Mouse (Mus musculus): ENCODE measurements around the gene Hipk2.
A peak's percentile ranks its signal among the peaks of the same experiment; 100 is the strongest.
"Not testable (repeated sequence)": the region's sequence is repeated elsewhere in the genome, so short reads cannot be mapped to it uniquely, and the experiment has no call there.

The Hipk2 gene

DNA sequence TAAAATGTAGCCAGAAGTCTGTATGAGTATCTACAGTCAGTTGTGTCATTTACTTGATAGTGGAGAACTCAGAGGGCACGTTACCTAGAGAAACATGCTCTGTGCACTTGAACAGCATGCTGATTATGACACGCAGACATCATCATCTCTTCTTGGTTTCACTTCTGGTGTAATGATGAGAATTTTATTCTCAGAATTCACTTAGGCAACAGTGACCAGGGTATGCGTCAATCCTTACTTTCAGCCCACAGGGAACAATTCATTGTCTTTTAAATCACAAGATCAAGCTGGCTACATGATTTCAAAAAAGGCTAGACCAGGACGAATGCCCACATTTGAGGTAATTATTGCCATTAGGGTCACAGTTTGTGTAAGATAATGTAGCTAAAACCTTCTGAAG lies 185.3 kb downstream of the Hipk2 start:
- no peak for DNase-seq

DNA sequence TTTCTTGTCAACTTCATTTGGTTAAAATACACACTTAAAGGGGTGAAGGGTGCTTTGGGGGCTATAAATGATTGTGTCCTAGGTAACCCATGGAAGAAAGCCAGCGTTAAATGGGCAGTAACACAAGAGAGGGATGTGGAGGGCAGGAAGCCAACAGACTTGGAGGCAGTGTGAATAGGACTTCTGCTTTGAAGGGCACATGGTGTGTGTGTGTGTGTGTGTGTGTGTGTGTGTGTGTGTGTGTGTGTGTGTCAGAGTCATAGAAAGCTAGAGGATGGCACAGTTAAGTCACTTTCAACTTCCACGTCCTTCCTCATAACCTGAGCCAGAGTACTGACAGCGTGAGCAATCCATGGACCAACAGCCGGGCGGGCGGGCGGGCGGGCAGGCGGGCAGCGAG lies 187.1 kb downstream of the Hipk2 start:
- no peak for DNase-seq

DNA sequence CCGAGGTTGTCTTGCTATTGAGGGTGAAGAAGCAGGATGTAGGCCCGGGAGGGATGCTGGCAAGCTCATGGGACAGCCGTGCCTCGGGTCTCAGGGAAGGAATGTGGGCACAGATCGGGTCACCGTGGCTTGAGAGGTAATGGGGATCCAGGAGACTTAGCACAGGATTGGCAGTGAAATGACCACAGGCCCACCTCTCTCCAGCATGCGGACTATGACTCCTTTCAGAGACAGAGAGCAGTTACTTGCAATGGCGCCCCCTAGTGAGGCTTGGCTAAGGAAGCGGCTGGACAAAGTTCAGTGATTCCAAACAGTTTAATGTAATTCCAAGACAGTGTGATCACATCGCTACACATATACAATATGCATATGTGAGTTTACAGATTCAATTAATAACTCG lies 188.7 kb downstream of the Hipk2 start:
- DNase-seq = peak; percentile 32

DNA sequence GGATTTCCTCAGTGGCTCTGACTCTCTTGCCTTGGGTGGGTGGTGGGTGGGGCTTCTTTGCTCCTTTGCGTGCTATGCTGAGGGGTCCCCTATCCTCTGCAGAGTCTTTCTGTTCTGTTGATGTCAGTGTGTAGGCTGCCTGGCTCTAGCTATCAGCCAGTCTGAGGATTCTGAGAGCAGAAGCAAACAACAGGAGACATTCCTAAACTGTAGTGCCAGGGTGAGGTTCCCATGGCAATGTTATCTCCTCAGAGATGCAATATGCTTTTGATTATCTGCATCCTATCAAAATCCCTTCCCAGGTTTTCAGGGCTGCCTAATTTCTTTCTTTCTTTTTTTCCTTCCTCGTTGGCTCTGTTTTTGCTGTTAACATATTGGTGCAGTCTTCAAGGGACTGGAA lies 193.4 kb downstream of the Hipk2 start:
- DNase-seq = no peak

DNA sequence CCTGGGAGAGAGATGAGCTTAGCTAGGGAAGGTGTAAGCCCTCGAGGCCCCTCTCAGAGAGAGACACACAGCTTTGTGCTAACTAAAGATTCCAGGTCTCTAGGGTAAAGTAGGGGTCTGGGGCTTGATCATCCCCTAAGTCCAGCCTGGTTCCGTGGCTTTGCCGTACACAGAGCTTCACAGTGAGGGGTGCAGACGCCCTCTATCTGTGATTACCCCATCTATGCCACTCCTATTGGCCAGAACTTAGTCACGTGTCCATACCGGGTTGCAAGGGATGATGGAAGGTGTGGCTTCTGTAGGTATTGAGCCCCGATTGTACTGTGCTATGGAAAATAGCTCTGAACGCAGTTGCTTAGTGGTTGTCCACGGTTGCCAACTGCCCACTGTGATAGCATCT lies 198.3 kb downstream of the Hipk2 start:
- no peak for DNase-seq

DNA sequence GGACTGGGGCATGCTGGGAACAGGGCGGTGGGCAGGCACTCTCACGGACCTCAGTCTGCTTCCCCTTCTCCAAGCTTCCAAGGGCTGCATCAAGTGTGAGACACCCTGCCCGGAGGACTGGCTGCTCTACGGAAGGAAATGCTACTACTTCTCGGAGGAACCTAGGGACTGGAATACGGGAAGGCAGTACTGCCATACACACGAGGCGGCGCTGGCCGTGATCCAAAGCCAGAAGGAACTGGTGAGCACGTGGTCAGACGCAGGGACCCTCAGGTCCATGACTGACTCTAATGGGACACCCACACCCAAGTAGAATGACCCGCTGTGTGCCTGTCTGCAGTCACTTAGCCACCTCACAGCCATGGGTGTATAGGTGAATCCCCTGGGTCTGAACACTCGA lies 199.2 kb downstream of the Hipk2 start:
- DNase-seq = no peak

DNA sequence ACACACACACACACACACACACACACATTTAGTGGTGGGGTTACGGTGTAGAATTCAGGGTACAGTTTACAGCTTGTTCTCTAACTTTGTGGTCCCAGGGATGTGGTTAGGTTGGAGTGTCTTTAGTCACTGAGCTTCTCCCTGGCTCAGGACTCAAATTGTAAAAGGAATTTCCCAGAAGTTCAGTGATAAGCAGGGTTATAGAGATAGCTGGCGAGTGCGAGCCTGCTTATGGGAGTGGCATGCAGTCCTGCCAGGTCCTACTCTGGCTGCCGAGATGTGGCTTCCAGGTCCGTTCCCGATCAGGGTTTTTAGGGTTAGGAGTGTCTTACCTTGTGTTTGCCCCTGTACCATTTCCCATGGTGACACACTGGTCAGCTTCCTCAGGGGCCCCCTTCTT lies 199.7 kb downstream of the Hipk2 start:
- DNase-seq = no peak

DNA sequence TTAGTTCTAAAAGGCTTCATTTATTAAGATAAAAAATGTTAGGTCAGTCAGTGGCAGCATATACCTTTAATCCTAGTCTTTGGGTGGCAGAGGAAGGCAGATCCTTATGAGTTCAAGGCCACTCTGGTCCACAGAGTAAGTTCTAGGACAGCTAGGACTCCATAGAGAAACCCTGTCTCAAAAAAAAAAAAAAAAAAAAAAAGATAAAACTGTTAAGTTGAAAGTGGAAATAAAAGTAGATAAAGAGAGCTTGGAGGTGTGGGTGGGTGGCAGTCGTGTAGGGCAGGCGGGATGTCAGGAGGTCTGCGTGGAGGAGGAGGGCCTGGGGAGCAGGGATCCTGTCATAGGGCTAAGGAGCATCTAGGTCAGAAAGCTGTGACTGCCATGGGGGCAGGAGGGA lies 204.0 kb downstream of the Hipk2 start:
- no peak for DNase-seq

DNA sequence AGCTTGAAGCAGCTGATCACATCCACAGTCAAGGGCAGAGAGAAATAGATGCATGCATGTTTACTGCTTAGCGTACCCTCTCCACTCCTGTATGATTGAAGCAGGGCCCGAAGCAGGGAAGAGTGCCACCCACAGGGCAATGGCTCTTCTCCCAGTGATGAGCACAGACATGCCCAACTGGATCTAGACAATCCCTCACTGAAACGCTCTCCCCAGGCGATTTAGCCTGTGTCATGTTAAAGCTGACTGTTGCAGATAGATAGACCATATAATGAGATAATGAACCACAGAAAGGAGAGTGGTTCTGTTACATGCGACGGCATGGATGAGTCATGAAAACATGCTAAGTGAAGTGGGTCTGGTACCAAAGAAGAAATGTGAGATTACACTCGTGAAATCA lies 204.7 kb downstream of the Hipk2 start:
- DNase-seq = no peak

DNA sequence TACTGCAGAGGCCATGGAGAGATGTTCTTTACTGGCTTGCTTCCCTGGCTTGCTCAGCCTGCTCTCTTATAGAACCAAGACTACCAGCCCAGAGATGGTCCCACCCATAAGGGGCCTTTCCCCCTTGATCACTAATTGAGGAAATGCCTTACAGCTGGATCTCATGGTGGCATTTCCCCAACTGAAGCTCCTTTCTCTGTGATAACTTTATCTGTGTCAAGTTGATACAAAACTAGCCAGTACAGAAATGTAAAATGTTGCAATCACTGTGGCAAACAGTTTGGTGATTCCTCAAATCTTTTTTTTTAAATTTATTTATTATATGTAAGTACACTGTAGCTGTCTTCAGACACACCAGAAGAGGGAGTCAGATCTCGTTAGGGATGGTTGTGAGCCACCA lies 205.5 kb downstream of the Hipk2 start:
- not testable (repeated sequence) for DNase-seq

DNA sequence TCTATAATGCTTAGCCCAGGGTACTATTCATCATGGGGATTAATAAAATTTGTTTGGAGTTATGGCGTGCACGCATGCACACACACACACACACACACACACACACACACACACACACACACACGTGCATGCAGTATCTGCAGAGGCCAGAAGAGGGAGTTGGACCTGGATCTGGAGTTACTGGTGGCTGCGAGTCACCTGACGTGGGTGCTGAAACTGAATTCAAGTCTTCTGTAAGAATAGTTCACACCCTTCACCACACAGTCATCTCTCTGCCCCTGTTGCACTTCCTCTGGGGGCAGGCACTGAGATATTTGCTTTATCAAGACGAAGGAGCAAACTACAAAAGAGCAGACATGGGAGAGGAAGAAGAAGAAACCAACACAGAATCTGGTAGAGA lies 206.4 kb downstream of the Hipk2 start:
- no peak for DNase-seq

DNA sequence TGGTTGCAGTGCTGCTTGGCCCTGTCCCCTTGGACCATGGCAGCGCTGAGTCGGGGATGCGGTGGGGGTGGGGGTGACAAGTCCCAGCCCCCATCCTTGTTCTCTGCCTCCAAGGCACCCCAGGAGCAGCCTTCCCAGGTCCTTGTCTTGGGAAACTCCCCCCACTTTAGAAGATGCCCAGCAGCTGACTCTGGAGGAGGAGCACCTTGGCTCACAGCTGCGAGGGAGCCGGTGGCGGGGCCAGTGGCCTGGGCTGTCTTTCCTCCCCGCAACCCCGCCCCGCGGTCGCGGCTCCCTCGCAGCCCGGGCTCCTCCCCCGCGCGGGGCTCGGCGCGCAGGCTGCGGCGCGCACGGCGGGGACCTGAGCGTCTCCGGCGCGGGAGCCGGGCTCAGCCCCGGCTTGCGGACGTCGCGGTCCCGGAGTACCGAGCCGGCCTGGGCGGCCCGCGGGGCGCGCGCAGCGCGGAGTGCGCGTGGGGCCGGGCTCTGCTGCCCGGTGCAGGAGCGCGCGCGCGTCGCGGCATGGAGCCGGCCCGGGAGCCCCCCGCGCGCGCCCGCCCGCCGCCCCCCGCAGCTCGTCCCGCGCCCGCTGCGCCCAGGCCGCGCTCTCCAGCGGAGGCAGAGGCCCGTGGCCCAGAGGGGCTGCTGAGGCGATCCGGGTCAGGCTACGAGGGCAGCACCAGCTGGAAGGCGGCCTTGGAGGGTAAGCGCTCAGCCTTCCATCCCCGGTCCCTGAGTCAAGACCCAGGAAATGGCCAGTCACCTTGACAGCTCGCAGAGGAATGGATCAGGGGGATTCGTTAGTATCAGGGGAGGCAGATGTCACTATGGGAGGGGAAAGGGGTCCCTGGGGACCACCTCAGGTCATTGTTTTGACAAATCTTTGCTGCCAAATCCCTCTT lies 213.0 kb downstream of the Hipk2 start, which contains the start of gene Clec2l:
Gene Clec2l (plus strand): TSS at position 356 of the 902 bp plus-strand sequence.
- DNase-seq = no peak

DNA sequence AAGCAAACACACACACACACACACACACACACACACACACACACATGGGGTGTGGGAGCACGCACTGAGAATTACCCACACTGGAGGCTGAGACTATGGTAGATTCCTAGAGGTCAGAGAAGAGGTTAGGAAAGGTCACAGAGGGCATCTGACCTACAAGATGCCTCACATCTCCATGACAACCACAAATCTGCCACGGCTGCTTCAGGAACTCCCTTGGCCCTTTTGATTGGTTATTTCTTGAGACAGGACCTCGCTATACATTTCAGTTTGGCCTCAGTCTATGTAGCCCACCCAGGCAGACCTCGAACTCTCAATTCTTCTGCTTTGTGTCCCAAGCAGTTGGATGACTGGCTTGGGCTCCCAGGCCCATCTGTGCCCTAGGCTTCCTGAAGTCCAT lies 214.3 kb downstream of the Hipk2 start:
- no peak for DNase-seq

DNA sequence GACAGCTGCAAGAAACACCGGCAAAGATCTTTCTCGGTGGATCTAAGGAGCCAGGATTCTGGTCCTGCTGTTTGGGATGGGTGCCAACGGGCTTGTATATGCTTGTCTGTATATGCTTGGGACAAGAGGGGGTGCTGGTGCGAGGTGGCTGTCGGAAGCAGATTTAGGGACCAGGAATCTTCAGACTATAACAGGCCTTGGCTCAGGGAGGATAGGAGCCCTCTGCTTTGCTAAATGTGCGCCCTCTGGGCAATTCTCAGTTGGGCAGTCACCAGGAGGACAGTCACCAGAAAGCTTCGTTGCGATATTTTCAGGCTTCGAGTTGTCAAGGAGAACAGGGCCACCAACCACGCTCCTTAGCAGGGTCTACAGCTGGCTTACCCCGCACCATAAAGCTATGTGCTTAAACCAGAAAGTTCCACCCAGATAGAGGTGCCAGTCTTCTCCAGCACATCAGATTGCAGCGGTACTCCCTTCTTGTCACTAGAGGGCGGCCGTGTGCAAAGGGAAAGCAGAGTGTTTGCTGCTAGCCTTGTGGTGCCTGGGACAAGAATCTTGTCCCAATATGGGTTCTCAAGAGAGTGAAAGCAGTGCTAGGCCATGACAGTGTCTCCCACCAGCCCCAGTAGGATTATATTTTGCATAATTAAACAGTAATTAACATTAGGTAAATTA lies 225.6 kb downstream of the Hipk2 start:
- DNase-seq = peak; percentile 73

DNA sequence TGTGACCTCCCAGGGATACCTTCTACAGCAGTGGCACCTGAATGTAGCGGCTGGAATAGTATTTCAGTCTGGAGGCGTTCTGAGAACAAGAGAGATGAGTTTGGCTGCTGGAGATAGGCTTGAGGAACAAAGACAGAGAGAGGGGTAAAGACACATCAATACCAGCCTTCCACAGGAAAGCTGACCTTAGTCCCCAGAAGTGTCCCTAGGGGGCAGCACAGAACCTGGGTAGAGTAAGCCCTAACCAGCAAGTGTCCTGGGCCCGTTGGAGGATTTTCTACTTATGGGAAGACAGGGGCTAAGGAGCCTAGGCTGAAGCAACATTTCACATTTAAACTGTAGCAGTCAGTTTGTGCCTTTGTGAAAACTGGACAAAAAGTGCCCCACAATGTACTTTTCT lies 226.4 kb downstream of the Hipk2 start:
- no peak for DNase-seq

All from kidney, adult 18-20 months (tissue).